9 mouse cellular contexts compared by ENCODE assay signal in the genomic region with DNA sequence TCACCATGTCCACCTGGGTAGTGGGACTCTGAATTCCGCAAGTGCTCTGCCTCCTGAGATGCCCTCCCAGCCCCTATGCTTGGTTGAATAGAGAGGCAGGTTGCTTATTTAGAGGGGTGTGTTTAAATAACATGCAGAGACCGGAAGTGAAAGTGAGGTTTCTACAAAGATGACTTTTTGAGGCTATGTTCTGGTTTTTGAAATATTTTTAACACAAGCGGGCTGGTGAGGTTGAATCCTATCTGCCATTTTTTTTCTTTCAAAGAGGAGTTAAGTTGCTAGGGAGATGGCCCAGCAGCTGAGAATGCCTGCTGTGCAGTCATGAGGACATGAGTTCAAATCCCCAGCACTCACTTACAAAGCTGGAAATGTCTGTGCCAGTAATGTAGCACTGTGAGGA. TPM values are rescaled to one million over a fixed set of nuclear protein-coding genes. Genes with fewer than 3 reads are reported as not detected.
DNase-seq lines count a peak whose midpoint lies in the region; ATAC-seq lines count a peak whose summit lies in the region.
"Had no signal": no experiment of that assay in that cellular context is flagged by ENCODE, and none has a peak within 500 bp of the region (broad histone marks: within the 10 kb centered on the region; RNA-seq: fewer than 3 reads in every experiment).

No protein-coding gene starts in this region.

- H3K4me2 ChIP-seq in lung, embryonic 15.5 days: peak overlapping the region; percentile 16
- H3K4me2 ChIP-seq in embryonic facial prominence, embryonic 14.5 days (ENCODE audit: low read depth, low read length): peak overlapping the region; percentile 5; the same call in 1 of the 2 replicates
- H3K4me2 ChIP-seq in hindbrain, embryonic 15.5 days: peak overlapping the region; percentile 77
- H3K4me2 ChIP-seq in neural tube, embryonic 13.5 days: peak overlapping the region; percentile 96

- peaks cover 64% of the 10 kb centered on the region for H3K4me1 ChIP-seq in lung, embryonic 15.5 days
- peaks cover 53% of the 10 kb centered on the region for H3K4me1 ChIP-seq in embryonic facial prominence, embryonic 14.5 days (ENCODE audit: control insufficient read depth, insufficient read depth, low read length)
- peaks cover 77% of the 10 kb centered on the region for H3K4me1 ChIP-seq in hindbrain, embryonic 15.5 days (replicated peaks)
- peaks cover 76% of the 10 kb centered on the region for H3K4me1 ChIP-seq in neural tube, embryonic 13.5 days (replicated peaks)

- H3K27ac ChIP-seq in lung, embryonic 15.5 days: no peak overlapping the region
- H3K27ac ChIP-seq in embryonic facial prominence, embryonic 14.5 days (replicated peaks; ENCODE audit: low read depth, low read length): no peak overlapping the region
- H3K27ac ChIP-seq in hindbrain, embryonic 15.5 days (replicated peaks): no peak overlapping the region
- no peak overlapping the region for H3K27ac ChIP-seq in neural tube, embryonic 13.5 days (replicated peaks)
- H3K27ac ChIP-seq: liver, embryonic 14.5 days had no signal

- H3K9me3 ChIP-seq in lung, embryonic 15.5 days: no peaks in the 10 kb centered on the region
- H3K9me3 ChIP-seq in embryonic facial prominence, embryonic 14.5 days (ENCODE audit: control insufficient read depth, low read length): no peaks in the 10 kb centered on the region
- no peaks in the 10 kb centered on the region for H3K9me3 ChIP-seq in hindbrain, embryonic 15.5 days
- H3K9me3 ChIP-seq in neural tube, embryonic 13.5 days: no peaks in the 10 kb centered on the region

- ATAC-seq in lung, embryonic 15.5 days (ENCODE audit: borderline replicate concordance, extremely low read depth, low FRiP score, low TSS enrichment): no peak
- no peak for ATAC-seq in embryonic facial prominence, embryonic 14.5 days (ENCODE audit: low read depth)
- no peak for ATAC-seq in hindbrain, embryonic 15.5 days (ENCODE audit: low FRiP score, low read depth)
- no peak for ATAC-seq in neural tube, embryonic 13.5 days (ENCODE audit: low read depth)

- peaks cover 10% of the 10 kb centered on the region for H3K36me3 ChIP-seq in lung, embryonic 15.5 days
- peaks cover 21% of the 10 kb centered on the region; the same call in 1 of the 2 replicates for H3K36me3 ChIP-seq in embryonic facial prominence, embryonic 14.5 days (ENCODE audit: control insufficient read depth, insufficient read depth, low read length)
- H3K36me3 ChIP-seq in hindbrain, embryonic 15.5 days: 0 out of 2 replicates have a peak, but pooled peaks cover 6% of the 10 kb centered on the region
- H3K36me3 ChIP-seq in neural tube, embryonic 13.5 days: peaks cover 24% of the 10 kb centered on the region

- 79% methylated on average over 3 of the region's 3 CpGs for WGBS in lung, embryonic 15.5 days
- 82% methylated on average over 3 of the region's 3 CpGs for WGBS in embryonic facial prominence, embryonic 14.5 days
- WGBS in hindbrain, embryonic 15.5 days: 86% methylated on average over 3 of the region's 3 CpGs
- WGBS in neural tube, embryonic 13.5 days: 88% methylated on average over 3 of the region's 3 CpGs

- no peak overlapping the region for H3K4me3 ChIP-seq in lung, embryonic 15.5 days
- H3K4me3 ChIP-seq in embryonic facial prominence, embryonic 14.5 days (ENCODE audit: low read depth, low read length): no peak overlapping the region
- peak overlapping the region; percentile 10; the same call in 1 of the 2 replicates for H3K4me3 ChIP-seq in hindbrain, embryonic 15.5 days
- peak overlapping the region; percentile 96 for H3K4me3 ChIP-seq in neural tube, embryonic 13.5 days

- no peaks in the 10 kb centered on the region for H3K27me3 ChIP-seq in lung, embryonic 15.5 days
- H3K27me3 ChIP-seq in embryonic facial prominence, embryonic 14.5 days (replicated peaks; ENCODE audit: control insufficient read depth, insufficient read depth, low read length): no peaks in the 10 kb centered on the region
- no peaks in the 10 kb centered on the region for H3K27me3 ChIP-seq in hindbrain, embryonic 15.5 days
- no peaks in the 10 kb centered on the region for H3K27me3 ChIP-seq in neural tube, embryonic 13.5 days

- no peak overlapping the region for H3K9ac ChIP-seq in lung, embryonic 15.5 days
- no peak overlapping the region for H3K9ac ChIP-seq in embryonic facial prominence, embryonic 14.5 days (ENCODE audit: low read depth, low read length)
- no peak overlapping the region for H3K9ac ChIP-seq in hindbrain, embryonic 15.5 days
- no peak overlapping the region for H3K9ac ChIP-seq in neural tube, embryonic 13.5 days
- H3K9ac ChIP-seq: liver, embryonic 14.5 days had no signal

- DNase-seq in lung, postnatal 4 days: no peak
- DNase-seq in embryonic facial prominence, embryonic 14.5 days (ENCODE audit: low spot score): no peak
- DNase-seq in cerebellum, adult 9-11 months: no peak
- no peak for DNase-seq in kidney, postnatal 10 days
- DNase-seq: right cerebral cortex, postnatal 4 days had no signal

RNA-seq across cellular contexts. Expression of a gene that starts 4.0 kb away (rescaled TPM):
- polyA plus RNA-seq in lung, embryonic 15.5 days (2015; fragmentation: Nextera tagmentation; extraction: Ambion mirVana): 30.9 and 39.5 TPM in 2 replicates
- polyA plus RNA-seq in embryonic facial prominence, embryonic 14.5 days (2014; fragmentation: Nextera tagmentation; extraction: Ambion mirVana): 27.8 and 32.4 TPM in 2 replicates
- 41.5 and 42.6 TPM in 2 replicates for polyA plus RNA-seq in hindbrain, embryonic 15.5 days (2015; fragmentation: Nextera tagmentation; extraction: Ambion mirVana)
- 49.0 and 56.3 TPM in 2 replicates for polyA plus RNA-seq in neural tube, embryonic 13.5 days (2015; fragmentation: Nextera tagmentation; extraction: Ambion mirVana)

Comparison
In these comparisons a context has a peak if more than half of its experiments do, and no peak if none do; other contexts are left out.
1. H3K4me2 ChIP-seq: peak in every context shown above with its lines; median percentile 96 in neural tube, embryonic 13.5 days; 77 in hindbrain, embryonic 15.5 days; 16 in lung, embryonic 15.5 days; 5 in embryonic facial prominence, embryonic 14.5 days.
2. H3K4me3 ChIP-seq: peak in hindbrain, embryonic 15.5 days (single experiment) and neural tube, embryonic 13.5 days (single experiment); none in lung, embryonic 15.5 days (single experiment) and embryonic facial prominence, embryonic 14.5 days (single experiment).